Mouse (Mus musculus): ENCODE data around the gene Olfr1111.
"Not testable (repeated sequence)": the region's sequence is repeated elsewhere in the genome, so short reads cannot be mapped to it uniquely, and the experiment has no call there.

The Olfr1111 gene

GRCm38 (mm10) chr2:87152524-87152923 is at the start of gene Olfr1111:
TSS of gene Olfr1111 (minus strand) at chr2:87152624.
- no peak for DNase-seq

GRCm38 (mm10) chr2:87187498-87187897 is 35.1 kb upstream of the Olfr1111 start, which contains the start of gene Olfr1112:
TSS of gene Olfr1112 (plus strand) at chr2:87187798.
- DNase-seq: no peak

GRCm38 (mm10) chr2:87167731-87168130 is 15.3 kb upstream of the Olfr1111 start:
- not testable (repeated sequence) for DNase-seq

GRCm38 (mm10) chr2:87140200-87140599 is 12.2 kb downstream of the Olfr1111 start, which contains the start of gene Olfr1110:
TSS of gene Olfr1110 (minus strand) at chr2:87140300.
- no peak for DNase-seq

- DNase-seq: no peak
These were observed 38.0 kb downstream of the Olfr1111 start, which contains the start of gene Olfr259 for GRCm38 (mm10) chr2:87114467-87114866. TSS of gene Olfr259 (minus strand) at chr2:87114567.
